Mouse (Mus musculus): ENCODE results near the gene Gtpbp1. TPM values are rescaled to one million over a fixed set of nuclear protein-coding genes. Genes with fewer than 3 reads are reported as not detected.
A peak's percentile ranks its signal among the peaks of the same experiment; 100 is the strongest.

Gene Gtpbp1
- polyA plus RNA-seq, 1 experiment from 2014 or later, result 43.1 TPM

- peak overlapping the region; percentile 68; the same call in 1 of the 2 replicates for H3K27ac ChIP-seq
- H3K9me3 ChIP-seq (ENCODE audit: control insufficient read depth, low read length), result no peaks in the 10 kb centered on the region
- ATAC-seq (ENCODE audit: low FRiP score), result no peak
- H3K4me1 ChIP-seq (replicated peaks; ENCODE audit: control insufficient read depth, insufficient read depth, low read length), result peaks cover 50% of the 10 kb centered on the region
- 17% methylated on average over 24 of the region's 24 CpGs for WGBS
- H3K9ac ChIP-seq, result 0 out of 2 replicates have a peak overlapping the region, but pooled peaks have one; percentile 32
- H3K4me2 ChIP-seq (replicated peaks), result peak overlapping the region; percentile 65
- no peaks in the 10 kb centered on the region for H3K27me3 ChIP-seq (ENCODE audit: control insufficient read depth, insufficient read depth, low read length)
- peaks cover 1% of the 10 kb centered on the region; the same call in 1 of the 2 replicates for H3K36me3 ChIP-seq (replicated peaks; ENCODE audit: control insufficient read depth, insufficient read depth)
- no peak for DNase-seq (ENCODE audit: low spot score)
- peak overlapping the region; percentile 94 for H3K4me3 ChIP-seq (replicated peaks; ENCODE audit: low read length)
These were observed 801 bp upstream of the Gtpbp1 start for GRCm38 (mm10) chr15:79689662-79690425.

- Histone ChIP-seq H3K4me2 (replicated peaks) (peak overlapping the region; percentile 97), H3K4me1 (replicated peaks; ENCODE audit: control insufficient read depth, insufficient read depth, low read length) (peaks cover 37% of the 10 kb centered on the region), H3K27ac (peak overlapping the region; percentile 90), H3K27me3 (ENCODE audit: control insufficient read depth, insufficient read depth, low read length) (no peaks in the 10 kb centered on the region), H3K36me3 (replicated peaks; ENCODE audit: control insufficient read depth, insufficient read depth) (peaks cover 10% of the 10 kb centered on the region; the same call in 1 of the 2 replicates), H3K9me3 (ENCODE audit: control insufficient read depth, low read length) (no peaks in the 10 kb centered on the region), H3K4me3 (replicated peaks; ENCODE audit: low read length) (peak overlapping the region; percentile 94), H3K9ac (peak overlapping the region; percentile 86)
- ATAC-seq (ENCODE audit: low FRiP score), result peak; percentile 0; the same call in 1 of the 2 replicates
- WGBS, result under 1% methylated on average over 51 of the region's 53 CpGs
- DNase-seq (ENCODE audit: low spot score), result no peak
These were observed 421 bp downstream of the Gtpbp1 start for GRCm38 (mm10) chr15:79691023-79691508.

GRCm38 (mm10) chr15:79692334-79692733 is 1.7 kb downstream of the Gtpbp1 start:
- 74% methylated on average over 5 of the region's 5 CpGs for WGBS
- Histone ChIP-seq H3K36me3 (replicated peaks; ENCODE audit: control insufficient read depth, insufficient read depth) (peaks cover 17% of the 10 kb centered on the region; the same call in 1 of the 2 replicates), H3K27ac (no peak overlapping the region), H3K9me3 (ENCODE audit: control insufficient read depth, low read length) (no peaks in the 10 kb centered on the region), H3K27me3 (ENCODE audit: control insufficient read depth, insufficient read depth, low read length) (no peaks in the 10 kb centered on the region), H3K4me3 (replicated peaks; ENCODE audit: low read length) (0 out of 2 replicates have a peak overlapping the region, but pooled peaks have one; percentile 94), H3K4me1 (replicated peaks; ENCODE audit: control insufficient read depth, insufficient read depth, low read length) (peaks cover 33% of the 10 kb centered on the region), H3K9ac (no peak overlapping the region), H3K4me2 (replicated peaks) (peak overlapping the region; percentile 97)
- DNase-seq (ENCODE audit: low spot score) (no peak), ATAC-seq (ENCODE audit: low FRiP score) (no peak)

GRCm38 (mm10) chr15:79693740-79694139 is 3.1 kb downstream of the Gtpbp1 start:
- H3K4me3 ChIP-seq (replicated peaks; ENCODE audit: low read length), result no peak overlapping the region
- DNase-seq (ENCODE audit: low spot score), result no peak
- H3K9me3 ChIP-seq (ENCODE audit: control insufficient read depth, low read length), result no peaks in the 10 kb centered on the region
- 87% methylated on average over 11 of the region's 11 CpGs for WGBS
- no peak overlapping the region for H3K9ac ChIP-seq
- H3K36me3 ChIP-seq (replicated peaks; ENCODE audit: control insufficient read depth, insufficient read depth), result peaks cover 17% of the 10 kb centered on the region; the same call in 1 of the 2 replicates
- peaks cover 28% of the 10 kb centered on the region for H3K4me1 ChIP-seq (replicated peaks; ENCODE audit: control insufficient read depth, insufficient read depth, low read length)
- no peaks in the 10 kb centered on the region for H3K27me3 ChIP-seq (ENCODE audit: control insufficient read depth, insufficient read depth, low read length)
- H3K4me2 ChIP-seq (replicated peaks), result no peak overlapping the region
- H3K27ac ChIP-seq, result no peak overlapping the region
- no peak for ATAC-seq (ENCODE audit: low FRiP score)

- Histone ChIP-seq H3K4me1 (replicated peaks; ENCODE audit: control insufficient read depth, insufficient read depth, low read length) (peaks cover 28% of the 10 kb centered on the region), H3K36me3 (replicated peaks; ENCODE audit: control insufficient read depth, insufficient read depth) (peaks cover 17% of the 10 kb centered on the region; the same call in 1 of the 2 replicates), H3K27me3 (ENCODE audit: control insufficient read depth, insufficient read depth, low read length) (no peaks in the 10 kb centered on the region)
These were observed 3.9 kb downstream of the Gtpbp1 start for GRCm38 (mm10) chr15:79694512-79694911.

GRCm38 (mm10) chr15:79695516-79695915 is 4.9 kb downstream of the Gtpbp1 start:
- WGBS, result 79% methylated on average over 3 of the region's 3 CpGs
- Histone ChIP-seq H3K9me3 (ENCODE audit: control insufficient read depth, low read length) (no peaks in the 10 kb centered on the region), H3K4me3 (replicated peaks; ENCODE audit: low read length) (no peak overlapping the region), H3K4me2 (replicated peaks) (no peak overlapping the region), H3K4me1 (replicated peaks; ENCODE audit: control insufficient read depth, insufficient read depth, low read length) (peaks cover 28% of the 10 kb centered on the region), H3K9ac (no peak overlapping the region), H3K36me3 (replicated peaks; ENCODE audit: control insufficient read depth, insufficient read depth) (peaks cover 17% of the 10 kb centered on the region; the same call in 1 of the 2 replicates), H3K27ac (no peak overlapping the region), H3K27me3 (ENCODE audit: control insufficient read depth, insufficient read depth, low read length) (no peaks in the 10 kb centered on the region)
- ATAC-seq (ENCODE audit: low FRiP score), result no peak
- no peak for DNase-seq (ENCODE audit: low spot score)

More at GRCm38 (mm10) chr15:79694512-79694911, 3.9 kb downstream of the Gtpbp1 start:
- Histone ChIP-seq H3K4me2 (replicated peaks) (no peak overlapping the region), H3K9me3 (ENCODE audit: control insufficient read depth, low read length) (no peaks in the 10 kb centered on the region), H3K9ac (no peak overlapping the region), H3K4me3 (replicated peaks; ENCODE audit: low read length) (no peak overlapping the region), H3K27ac (no peak overlapping the region)
- 95% methylated on average over 4 of the region's 4 CpGs for WGBS
- ATAC-seq (ENCODE audit: low FRiP score) (no peak), DNase-seq (ENCODE audit: low spot score) (no peak)

- WGBS, result 98% methylated on average over 2 of the region's 2 CpGs
- H3K36me3 ChIP-seq (replicated peaks; ENCODE audit: control insufficient read depth, insufficient read depth), result peaks cover 17% of the 10 kb centered on the region; the same call in 1 of the 2 replicates
These were observed 5.9 kb downstream of the Gtpbp1 start for GRCm38 (mm10) chr15:79696508-79696907.

GRCm38 (mm10) chr15:79697011-79697410 is 6.4 kb downstream of the Gtpbp1 start:
- no peak overlapping the region for H3K4me3 ChIP-seq (replicated peaks; ENCODE audit: low read length)
- H3K36me3 ChIP-seq (replicated peaks; ENCODE audit: control insufficient read depth, insufficient read depth), result peaks cover 17% of the 10 kb centered on the region; the same call in 1 of the 2 replicates
- H3K27ac ChIP-seq, result peak overlapping the region; percentile 66
- WGBS, result 52% methylated on average over 6 of the region's 6 CpGs
- H3K27me3 ChIP-seq (ENCODE audit: control insufficient read depth, insufficient read depth, low read length), result no peaks in the 10 kb centered on the region
- peaks cover 21% of the 10 kb centered on the region for H3K4me1 ChIP-seq (replicated peaks; ENCODE audit: control insufficient read depth, insufficient read depth, low read length)
- no peak for DNase-seq (ENCODE audit: low spot score)
- H3K4me2 ChIP-seq (replicated peaks), result no peak overlapping the region
- H3K9me3 ChIP-seq (ENCODE audit: control insufficient read depth, low read length), result no peaks in the 10 kb centered on the region
- H3K9ac ChIP-seq, result no peak overlapping the region
- ATAC-seq (ENCODE audit: low FRiP score), result no peak; the same call in 1 of the 2 replicates

More at GRCm38 (mm10) chr15:79696508-79696907, 5.9 kb downstream of the Gtpbp1 start:
- no peak for ATAC-seq (ENCODE audit: low FRiP score)
- DNase-seq (ENCODE audit: low spot score), result no peak
- Histone ChIP-seq H3K27ac (peak overlapping the region; percentile 66; the same call in 1 of the 2 replicates), H3K4me1 (replicated peaks; ENCODE audit: control insufficient read depth, insufficient read depth, low read length) (peaks cover 26% of the 10 kb centered on the region), H3K9me3 (ENCODE audit: control insufficient read depth, low read length) (no peaks in the 10 kb centered on the region), H3K4me2 (replicated peaks) (no peak overlapping the region), H3K4me3 (replicated peaks; ENCODE audit: low read length) (no peak overlapping the region), H3K9ac (no peak overlapping the region), H3K27me3 (ENCODE audit: control insufficient read depth, insufficient read depth, low read length) (no peaks in the 10 kb centered on the region)

GRCm38 (mm10) chr15:79697558-79698187 is 7.0 kb downstream of the Gtpbp1 start:
- Histone ChIP-seq H3K9me3 (ENCODE audit: control insufficient read depth, low read length) (no peaks in the 10 kb centered on the region), H3K27me3 (ENCODE audit: control insufficient read depth, insufficient read depth, low read length) (no peaks in the 10 kb centered on the region), H3K4me1 (replicated peaks; ENCODE audit: control insufficient read depth, insufficient read depth, low read length) (peaks cover 14% of the 10 kb centered on the region), H3K4me2 (replicated peaks) (no peak overlapping the region), H3K36me3 (replicated peaks; ENCODE audit: control insufficient read depth, insufficient read depth) (peaks cover 17% of the 10 kb centered on the region; the same call in 1 of the 2 replicates), H3K27ac (peak overlapping the region; percentile 66), H3K9ac (no peak overlapping the region), H3K4me3 (replicated peaks; ENCODE audit: low read length) (no peak overlapping the region)
- WGBS, result 74% methylated on average over 9 of the region's 9 CpGs
- ATAC-seq (ENCODE audit: low FRiP score) (no peak), DNase-seq (ENCODE audit: low spot score) (no peak)
